Mouse (Mus musculus) hindbrain, embryonic 14.5 days (tissue): ENCODE data around the gene Olfr1220. TPM values are rescaled to one million over a fixed set of nuclear protein-coding genes. Genes with fewer than 3 reads are reported as not detected.

Source experiments
- polyA plus RNA-seq: library from polyadenylated mRNA; unstranded; fragments of >200 nt; fragmentation: Nextera tagmentation; extraction: Ambion mirVana; gene quantifications from 2 replicates; pipeline ENCODE4 v1.2.1, GENCODE M21; 2014

Gene Olfr1220
- polyA plus RNA-seq, 1 experiment from 2014 or later = not detected

Other genes with a start within 250 kb of the Olfr1220 start
- gene Olfr1206, start 243.6 kb downstream of the Olfr1220 start, polyA plus RNA-seq = not detected in 2 replicates
- gene Olfr1208, start 204.5 kb downstream of the Olfr1220 start, polyA plus RNA-seq = not detected in 2 replicates
- not detected in 2 replicates for gene Olfr1209, start 191.7 kb downstream of the Olfr1220 start, polyA plus RNA-seq
- not detected in 2 replicates for gene Olfr1211, start 168.7 kb downstream of the Olfr1220 start, polyA plus RNA-seq
- not detected in 2 replicates for gene Olfr1212, start 152.9 kb downstream of the Olfr1220 start, polyA plus RNA-seq
- gene Gm13762, start 126.6 kb downstream of the Olfr1220 start, polyA plus RNA-seq = 0.10 TPM in 1 of 2 replicates, not detected in the other
- gene Olfr1214, start 114.2 kb downstream of the Olfr1220 start, polyA plus RNA-seq = not detected in 2 replicates
- gene Olfr1215, start 99.9 kb downstream of the Olfr1220 start, polyA plus RNA-seq = not detected in 2 replicates
- not detected in 2 replicates for gene Olfr1216, start 88.5 kb downstream of the Olfr1220 start, polyA plus RNA-seq
- not detected in 2 replicates for gene Olfr1217, start 74.8 kb downstream of the Olfr1220 start, polyA plus RNA-seq
- not detected in 2 replicates for gene Olfr1218, start 45.6 kb downstream of the Olfr1220 start, polyA plus RNA-seq
- gene Olfr1219, start 23.3 kb downstream of the Olfr1220 start, polyA plus RNA-seq = not detected in 2 replicates
- not detected in 2 replicates for gene Olfr1221, start 10.4 kb upstream of the Olfr1220 start, polyA plus RNA-seq
- gene Olfr1222, start 26.2 kb upstream of the Olfr1220 start, polyA plus RNA-seq = not detected in 2 replicates
- not detected in 2 replicates for gene Olfr1223, start 44.7 kb upstream of the Olfr1220 start, polyA plus RNA-seq
- gene Olfr1224-ps1, start 57.3 kb upstream of the Olfr1220 start, polyA plus RNA-seq = not detected in 2 replicates
- not detected in 2 replicates for gene Olfr1225, start 67.8 kb upstream of the Olfr1220 start, polyA plus RNA-seq
- gene Olfr1226, start 93.2 kb upstream of the Olfr1220 start, polyA plus RNA-seq = not detected in 2 replicates
- not detected in 2 replicates for gene Olfr1228, start 147.2 kb upstream of the Olfr1220 start, polyA plus RNA-seq
- gene Olfr1229, start 181.2 kb upstream of the Olfr1220 start, polyA plus RNA-seq = not detected in 2 replicates
- gene Olfr1230, start 190.4 kb upstream of the Olfr1220 start, polyA plus RNA-seq = not detected in 2 replicates
- gene Olfr1231, start 200.2 kb upstream of the Olfr1220 start, polyA plus RNA-seq = not detected in 2 replicates
- gene Olfr1232, start 222.8 kb upstream of the Olfr1220 start, polyA plus RNA-seq = not detected in 2 replicates
- not detected in 2 replicates for gene Olfr1233, start 235.6 kb upstream of the Olfr1220 start, polyA plus RNA-seq